Mouse (Mus musculus) cerebellum, adult (tissue): ENCODE measurements around the gene Cnih3.

Experiments
- ATAC-seq: cut with Nextera tagmentation; 2 replicates; pipeline ENCODE4 v1.9.2; 2017; ENCODE audit warnings: mild to moderate bottlenecking, moderate library complexity, mixed read lengths; ENCODE audit not compliant: insufficient number of reproducible peaks, low FRiP score, low TSS enrichment

The Cnih3 gene

GRCm38 (mm10) chr1:181393250-181394149 lies 41.1 kb downstream of the Cnih3 start:
- peak; percentile 85 for ATAC-seq

DNA sequence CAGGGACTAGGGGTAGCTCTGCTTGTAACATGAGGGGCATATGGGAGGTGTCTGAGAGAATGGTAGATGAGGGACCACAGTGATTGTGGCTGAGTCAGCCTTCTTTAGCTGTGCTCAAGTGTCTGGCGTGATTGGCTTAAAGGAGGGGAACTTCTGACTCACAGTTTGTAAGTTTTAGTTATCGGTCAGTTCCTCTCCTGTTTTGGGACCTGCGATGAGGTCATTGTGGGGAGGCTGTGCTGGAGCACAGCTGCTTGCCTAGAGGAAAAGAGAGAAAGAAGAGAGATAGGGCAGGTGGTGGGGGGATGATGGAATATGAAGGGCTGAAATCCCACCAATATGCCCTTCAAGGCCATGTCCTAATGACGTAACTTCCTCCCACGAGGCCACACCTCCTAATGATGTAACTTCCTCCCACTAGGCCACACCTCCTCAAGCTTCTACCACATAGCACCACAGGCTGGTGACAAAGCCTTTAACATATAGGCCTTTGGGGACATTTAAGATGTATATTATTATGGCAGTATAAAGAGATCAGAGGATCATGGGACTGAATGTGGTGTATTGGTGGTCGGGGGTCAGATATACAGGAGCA lies 42.9 kb downstream of the Cnih3 start:
- no peak for ATAC-seq

- no peak for ATAC-seq
Observed at GRCm38 (mm10) chr1:181399179-181399578, 46.8 kb downstream of the Cnih3 start.

DNA sequence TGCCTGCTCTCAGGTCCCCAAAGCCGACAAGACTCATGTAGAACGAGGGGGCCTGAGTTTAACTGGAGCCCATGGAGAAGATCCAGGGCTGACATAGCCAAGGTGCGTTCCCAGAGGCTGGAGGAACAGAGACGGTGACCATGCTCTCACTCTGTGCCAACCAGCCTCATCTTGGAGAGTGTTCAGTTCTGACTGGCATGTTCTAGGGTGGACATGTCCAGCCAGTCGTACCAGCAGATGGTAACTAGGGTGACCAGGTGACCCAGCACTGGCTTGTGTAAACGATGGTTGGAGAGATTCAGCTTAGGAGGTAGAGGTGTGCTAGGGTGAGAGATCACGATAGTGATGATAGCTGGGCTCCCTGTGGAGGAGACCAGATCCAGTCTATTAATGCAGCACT lies 50.6 kb downstream of the Cnih3 start:
- peak; percentile 36; the same call in 1 of the 2 replicates for ATAC-seq

DNA sequence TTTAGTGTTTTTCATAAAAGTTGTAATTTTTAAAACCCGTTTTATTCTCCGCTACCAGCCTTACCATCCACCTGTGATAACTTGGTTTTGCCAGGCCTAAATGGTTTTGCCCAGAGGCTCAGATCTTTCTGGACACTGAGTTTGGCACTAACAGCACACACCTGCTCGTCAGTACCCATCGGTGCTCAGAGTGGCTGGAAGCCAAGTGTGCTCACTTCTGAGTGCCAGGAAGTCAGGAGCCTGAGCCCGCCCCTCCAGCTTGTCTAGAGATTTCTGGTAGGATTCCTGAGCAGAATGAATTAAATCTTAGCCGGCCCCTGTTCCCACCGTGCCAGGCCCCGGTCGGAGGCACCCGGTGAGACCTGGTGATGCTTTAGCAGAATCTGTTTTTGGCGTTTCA lies 54.9 kb downstream of the Cnih3 start:
- ATAC-seq, result peak; percentile 50; the same call in 1 of the 2 replicates

GRCm38 (mm10) chr1:181408086-181408975 lies 55.9 kb downstream of the Cnih3 start:
- peak; percentile 19; the same call in 1 of the 2 replicates for ATAC-seq

DNA sequence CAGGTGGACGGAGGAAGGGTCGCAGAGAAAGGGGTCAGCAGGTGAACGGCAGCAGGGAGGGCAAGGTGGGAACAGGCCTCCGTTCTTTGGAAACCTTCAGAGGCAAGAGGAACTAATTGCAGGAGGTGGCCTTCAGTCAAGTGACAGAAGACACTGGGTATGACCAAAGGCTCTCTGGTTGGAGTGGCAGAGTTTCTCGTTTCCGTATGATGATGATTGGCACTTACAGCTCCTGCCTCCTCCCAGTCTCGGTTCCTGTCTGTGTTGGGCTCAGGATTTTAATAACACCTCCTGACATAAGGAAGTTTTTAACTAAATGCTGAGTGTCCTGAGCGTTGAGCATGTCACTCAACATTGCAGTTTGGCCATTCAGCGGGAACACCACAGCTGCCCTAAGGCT lies 57.3 kb downstream of the Cnih3 start:
- no peak for ATAC-seq

DNA sequence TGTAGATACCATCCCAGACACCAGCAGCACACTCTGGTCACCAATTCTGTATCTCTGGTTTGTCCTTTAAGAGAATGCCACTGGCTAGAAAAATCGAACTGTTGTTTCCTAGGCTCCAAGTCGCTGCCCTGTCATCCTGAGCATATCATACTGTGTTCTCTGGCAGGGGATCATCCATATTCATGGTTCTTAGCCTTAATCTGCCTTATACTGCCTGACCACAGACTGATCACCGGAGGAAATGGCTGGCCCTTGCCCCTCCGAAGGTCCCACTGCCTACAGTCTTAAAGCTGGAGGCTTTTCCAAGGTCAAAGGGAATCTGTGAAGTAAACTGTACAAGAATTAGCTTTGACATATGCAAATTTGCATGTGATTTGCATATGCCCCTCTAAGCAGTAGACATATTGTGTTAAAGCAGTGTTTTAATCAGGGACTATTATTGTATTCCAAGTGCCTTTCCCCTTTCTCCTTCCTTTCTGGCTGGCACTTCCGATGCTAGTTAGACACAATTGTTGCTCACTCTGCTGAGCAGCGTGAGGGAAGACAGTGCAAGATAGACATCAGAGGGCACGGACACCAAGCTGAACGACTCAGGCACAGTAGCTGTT lies 58.3 kb downstream of the Cnih3 start:
- no peak for ATAC-seq

DNA sequence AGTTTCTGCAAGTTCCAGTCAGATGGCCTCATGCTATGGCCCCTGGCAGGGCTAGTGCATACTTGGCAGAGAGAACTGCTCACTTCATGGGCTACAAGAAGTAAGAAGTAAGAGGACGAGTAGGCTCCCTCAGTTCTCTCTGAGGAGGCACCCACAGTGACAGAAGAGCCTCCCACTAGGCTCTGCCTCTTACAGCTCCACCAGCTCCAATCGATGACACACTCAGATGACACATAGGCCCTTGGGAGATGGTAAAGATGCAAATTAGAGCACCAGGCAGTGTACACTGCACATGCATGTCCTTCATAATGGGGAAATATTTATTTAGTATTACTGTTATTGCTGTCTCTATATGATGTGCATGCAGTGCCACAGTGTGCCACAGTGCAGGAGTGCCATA lies 62.6 kb downstream of the Cnih3 start:
- ATAC-seq, result no peak

DNA sequence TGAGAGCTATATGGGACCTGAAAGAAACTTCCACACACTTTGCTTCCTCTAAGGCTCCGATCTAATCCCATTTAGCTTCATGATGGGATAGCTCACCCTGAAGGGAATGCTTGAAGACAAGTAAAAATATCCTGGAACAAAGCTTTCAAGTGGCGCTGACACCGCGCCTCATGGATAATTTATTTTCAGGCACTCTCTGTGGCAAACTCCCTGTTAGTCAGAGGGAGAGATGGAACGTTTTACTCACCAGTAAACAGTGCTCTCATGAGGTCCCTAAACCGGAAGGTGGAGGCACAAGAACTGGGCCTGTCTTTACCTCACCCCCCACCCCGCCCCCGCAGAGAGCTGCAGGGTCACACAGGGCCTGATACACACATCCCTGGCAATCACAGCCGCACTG lies 64.4 kb downstream of the Cnih3 start:
- ATAC-seq, result no peak

DNA sequence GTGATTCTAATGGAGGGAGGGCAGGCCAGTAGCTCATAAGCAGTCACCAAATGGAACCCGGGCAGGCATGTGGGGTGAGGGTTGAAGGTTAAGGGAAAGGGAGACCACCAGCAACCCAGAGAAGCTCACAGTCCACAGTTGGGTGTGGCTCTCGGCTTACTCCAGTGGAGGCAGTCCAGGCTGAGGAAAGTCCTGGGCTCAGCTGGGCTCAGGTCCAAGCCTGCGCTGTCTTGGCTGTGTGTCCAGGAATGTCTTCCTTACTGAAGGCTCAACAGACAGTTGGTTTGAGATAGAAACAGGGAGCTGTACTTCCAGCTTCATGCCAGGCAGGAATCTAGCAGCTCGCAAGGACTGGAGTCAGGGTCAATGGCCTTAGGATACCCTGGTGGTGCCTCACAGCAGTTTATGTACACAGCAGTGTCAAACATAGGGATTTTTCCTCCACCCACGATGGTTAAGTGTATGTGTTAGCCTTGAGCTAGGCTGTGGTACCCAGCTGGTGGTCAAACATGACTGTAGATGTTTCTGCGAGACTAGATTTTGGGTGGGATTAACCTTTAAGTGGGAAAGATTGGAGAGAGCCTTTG lies 65.6 kb downstream of the Cnih3 start:
- no peak for ATAC-seq

GRCm38 (mm10) chr1:181420080-181420536 lies 67.7 kb downstream of the Cnih3 start:
- no peak for ATAC-seq

GRCm38 (mm10) chr1:181422796-181423195 lies 70.4 kb downstream of the Cnih3 start:
- no peak for ATAC-seq

DNA sequence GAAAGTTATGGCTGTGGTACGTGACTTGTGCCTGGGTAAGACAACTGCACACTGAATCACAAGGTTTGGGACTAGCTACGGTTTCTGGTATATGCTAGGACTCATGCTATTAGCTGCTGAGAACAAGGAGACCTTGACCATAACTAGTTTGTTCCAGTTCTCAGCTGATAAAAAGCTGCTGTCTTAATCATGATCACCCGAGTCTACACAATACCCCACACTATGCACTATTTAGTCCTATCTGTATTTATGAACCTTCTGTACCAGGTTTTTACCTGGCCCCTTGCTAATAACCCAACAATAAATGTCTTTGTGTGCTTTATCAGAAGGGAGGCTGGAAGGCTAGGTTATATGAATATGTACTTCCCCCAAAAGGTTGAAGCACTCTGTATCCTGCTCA lies 72.5 kb downstream of the Cnih3 start:
- no peak for ATAC-seq

DNA sequence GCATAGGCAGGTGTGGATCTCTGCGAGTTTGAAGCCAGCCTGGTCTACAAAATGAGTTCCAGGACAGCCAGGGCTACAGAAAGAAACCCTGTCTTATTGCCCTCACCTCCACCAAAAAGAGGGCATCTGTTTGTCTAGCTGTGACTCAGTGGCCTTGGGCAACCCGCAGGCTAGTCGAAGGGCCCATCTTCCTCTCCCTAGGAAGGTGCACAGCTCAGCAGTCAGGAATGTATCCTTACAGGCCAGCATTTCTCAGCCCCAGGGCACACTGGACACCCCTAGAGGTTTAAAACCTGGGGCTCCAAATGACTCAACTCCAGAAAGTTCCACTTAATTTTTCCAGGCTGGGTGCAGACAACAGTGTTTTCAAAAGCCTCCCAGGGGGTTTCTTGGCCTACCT lies 73.0 kb downstream of the Cnih3 start:
- ATAC-seq, result no peak

- no peak for ATAC-seq
Observed at GRCm38 (mm10) chr1:181426406-181426805, 74.0 kb downstream of the Cnih3 start.

DNA sequence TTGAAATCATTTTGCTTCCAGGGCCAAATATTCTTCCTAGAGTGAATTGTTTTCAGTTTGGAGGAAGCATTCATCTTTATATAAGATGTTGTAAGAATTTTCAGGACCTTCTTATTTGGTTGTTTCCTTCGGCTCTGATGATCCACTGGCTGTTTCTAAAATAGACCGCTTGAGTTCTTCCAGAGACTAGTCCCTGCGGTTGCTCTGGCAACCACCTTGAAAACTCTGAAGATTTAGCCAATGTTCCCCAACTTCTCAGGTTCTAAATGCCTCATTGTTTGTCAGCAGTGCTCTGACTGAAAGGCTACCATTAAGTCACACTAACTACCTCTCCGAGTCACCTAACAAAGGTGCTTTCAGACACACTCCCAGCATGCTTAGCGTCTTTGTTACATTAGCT lies 80.8 kb downstream of the Cnih3 start:
- no peak for ATAC-seq

- ATAC-seq, result no peak
Observed at GRCm38 (mm10) chr1:181435414-181435813, 83.0 kb downstream of the Cnih3 start.

DNA sequence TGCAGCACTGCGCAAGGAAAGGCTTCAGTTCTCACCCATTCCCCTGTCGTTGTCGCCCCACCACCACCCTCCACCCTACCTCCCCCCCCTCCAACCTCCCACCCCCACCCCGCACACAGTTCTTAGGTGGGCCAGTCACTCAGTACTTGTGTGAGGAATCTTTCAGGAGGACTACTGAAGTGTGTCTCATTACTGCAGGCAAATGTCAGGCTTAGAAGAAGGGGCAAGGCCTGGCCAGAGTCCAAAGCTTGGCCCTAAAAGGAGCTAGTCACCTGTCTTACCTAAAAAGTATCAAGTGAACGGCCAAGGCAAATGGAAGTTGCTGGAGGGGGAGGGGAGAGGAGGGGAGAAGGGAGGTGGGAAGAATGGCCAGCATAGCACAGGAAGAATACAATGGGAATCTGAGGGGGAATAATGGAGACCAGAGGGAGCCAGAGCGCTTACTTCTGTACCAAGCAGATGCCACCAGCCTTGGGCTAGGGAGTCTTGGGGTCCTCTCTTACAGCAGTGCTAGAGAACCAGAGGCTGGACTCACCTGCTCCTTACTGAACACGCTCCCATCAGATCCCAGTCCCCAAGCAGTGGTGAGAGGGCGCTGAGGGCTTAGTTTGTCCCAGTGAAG lies 88.7 kb downstream of the Cnih3 start:
- ATAC-seq, result no peak
